Mouse (Mus musculus): ENCODE results near the gene Eea1. TPM values are rescaled to one million over a fixed set of nuclear protein-coding genes. Genes with fewer than 3 reads are reported as not detected.

The Eea1 gene
- polyA plus RNA-seq, 1 experiment from 2014 or later, result 17.6 TPM

GRCm38 (mm10) chr10:95945086-95945485, 4.6 kb downstream of the Eea1 start:
- 76% methylated on average over 1 of the region's 1 CpGs for WGBS
- Histone ChIP-seq H3K9me3 (ENCODE audit: control insufficient read depth, low read length) (no peaks in the 10 kb centered on the region), H3K27me3 (replicated peaks; ENCODE audit: control insufficient read depth, insufficient read depth, low read length) (no peaks in the 10 kb centered on the region), H3K27ac (ENCODE audit: low read length) (no peak overlapping the region), H3K4me1 (ENCODE audit: control insufficient read depth, insufficient read depth, low read length) (peaks cover 13% of the 10 kb centered on the region), H3K9ac (ENCODE audit: low read depth, low read length) (no peak overlapping the region), H3K36me3 (ENCODE audit: control insufficient read depth, insufficient read depth, low read length) (no peaks in the 10 kb centered on the region), H3K4me2 (ENCODE audit: low read depth, low read length) (no peak overlapping the region), H3K4me3 (ENCODE audit: low read length) (no peak overlapping the region)
- ATAC-seq, result no peak

- no peaks in the 10 kb centered on the region for H3K36me3 ChIP-seq (ENCODE audit: control insufficient read depth, insufficient read depth, low read length)
- no peak overlapping the region for H3K4me3 ChIP-seq (ENCODE audit: low read length)
- no peak overlapping the region for H3K27ac ChIP-seq (ENCODE audit: low read length)
- no peaks in the 10 kb centered on the region for H3K27me3 ChIP-seq (replicated peaks; ENCODE audit: control insufficient read depth, insufficient read depth, low read length)
- ATAC-seq, result 0 out of 2 replicates have a peak, but pooled peaks have one; percentile 7
- H3K4me1 ChIP-seq (ENCODE audit: control insufficient read depth, insufficient read depth, low read length), result peaks cover 9% of the 10 kb centered on the region; the same call in 1 of the 2 replicates
- H3K4me2 ChIP-seq (ENCODE audit: low read depth, low read length), result no peak overlapping the region
- 91% methylated on average over 3 of the region's 3 CpGs for WGBS
- H3K9ac ChIP-seq (ENCODE audit: low read depth, low read length), result no peak overlapping the region
- H3K9me3 ChIP-seq (ENCODE audit: control insufficient read depth, low read length), result no peaks in the 10 kb centered on the region
Measured at GRCm38 (mm10) chr10:95949410-95949809, 9.0 kb downstream of the Eea1 start.

- Histone ChIP-seq H3K27me3 (replicated peaks; ENCODE audit: control insufficient read depth, insufficient read depth, low read length) (no peaks in the 10 kb centered on the region), H3K36me3 (ENCODE audit: control insufficient read depth, insufficient read depth, low read length) (no peaks in the 10 kb centered on the region), H3K9ac (ENCODE audit: low read depth, low read length) (no peak overlapping the region), H3K9me3 (ENCODE audit: control insufficient read depth, low read length) (no peaks in the 10 kb centered on the region), H3K4me1 (ENCODE audit: control insufficient read depth, insufficient read depth, low read length) (peaks cover 9% of the 10 kb centered on the region; the same call in 1 of the 2 replicates), H3K4me2 (ENCODE audit: low read depth, low read length) (0 out of 2 replicates have a peak overlapping the region, but pooled peaks have one; percentile 4), H3K4me3 (ENCODE audit: low read length) (no peak overlapping the region), H3K27ac (ENCODE audit: low read length) (peak overlapping the region; percentile 10; the same call in 1 of the 2 replicates)
- ATAC-seq, result peak; percentile 58
- WGBS, result 66% methylated on average over 5 of the region's 5 CpGs
Measured at GRCm38 (mm10) chr10:95950194-95950593, 9.7 kb downstream of the Eea1 start.

- peak; percentile 52 for ATAC-seq
- H3K36me3 ChIP-seq (ENCODE audit: control insufficient read depth, insufficient read depth, low read length), result no peaks in the 10 kb centered on the region
- H3K9me3 ChIP-seq (ENCODE audit: control insufficient read depth, low read length), result no peaks in the 10 kb centered on the region
Measured at GRCm38 (mm10) chr10:95950797-95951196, 10.3 kb downstream of the Eea1 start.

GRCm38 (mm10) chr10:95951346-95951745, 10.9 kb downstream of the Eea1 start:
- Histone ChIP-seq H3K9ac (ENCODE audit: low read depth, low read length) (no peak overlapping the region), H3K36me3 (ENCODE audit: control insufficient read depth, insufficient read depth, low read length) (no peaks in the 10 kb centered on the region), H3K9me3 (ENCODE audit: control insufficient read depth, low read length) (no peaks in the 10 kb centered on the region), H3K27ac (ENCODE audit: low read length) (no peak overlapping the region), H3K27me3 (replicated peaks; ENCODE audit: control insufficient read depth, insufficient read depth, low read length) (no peaks in the 10 kb centered on the region), H3K4me3 (ENCODE audit: low read length) (no peak overlapping the region), H3K4me1 (ENCODE audit: control insufficient read depth, insufficient read depth, low read length) (peaks cover 9% of the 10 kb centered on the region; the same call in 1 of the 2 replicates), H3K4me2 (ENCODE audit: low read depth, low read length) (no peak overlapping the region)
- WGBS, result 88% methylated on average over 2 of the region's 2 CpGs
- ATAC-seq, result no peak

More at GRCm38 (mm10) chr10:95950797-95951196, 10.3 kb downstream of the Eea1 start:
- Histone ChIP-seq H3K4me3 (ENCODE audit: low read length) (no peak overlapping the region), H3K9ac (ENCODE audit: low read depth, low read length) (no peak overlapping the region), H3K27ac (ENCODE audit: low read length) (no peak overlapping the region), H3K4me1 (ENCODE audit: control insufficient read depth, insufficient read depth, low read length) (peaks cover 9% of the 10 kb centered on the region; the same call in 1 of the 2 replicates), H3K4me2 (ENCODE audit: low read depth, low read length) (no peak overlapping the region), H3K27me3 (replicated peaks; ENCODE audit: control insufficient read depth, insufficient read depth, low read length) (no peaks in the 10 kb centered on the region)
- 76% methylated on average over 4 of the region's 4 CpGs for WGBS

GRCm38 (mm10) chr10:95956629-95957028, 16.2 kb downstream of the Eea1 start:
- Histone ChIP-seq H3K4me2 (ENCODE audit: low read depth, low read length) (no peak overlapping the region), H3K4me1 (ENCODE audit: control insufficient read depth, insufficient read depth, low read length) (0 out of 2 replicates have a peak, but pooled peaks cover 5% of the 10 kb centered on the region), H3K27ac (ENCODE audit: low read length) (no peak overlapping the region), H3K9ac (ENCODE audit: low read depth, low read length) (no peak overlapping the region), H3K36me3 (ENCODE audit: control insufficient read depth, insufficient read depth, low read length) (no peaks in the 10 kb centered on the region), H3K9me3 (ENCODE audit: control insufficient read depth, low read length) (0 out of 2 replicates have a peak, but pooled peaks cover 2% of the 10 kb centered on the region), H3K4me3 (ENCODE audit: low read length) (no peak overlapping the region), H3K27me3 (replicated peaks; ENCODE audit: control insufficient read depth, insufficient read depth, low read length) (no peaks in the 10 kb centered on the region)
- WGBS, result 84% methylated on average over 2 of the region's 2 CpGs
- peak; percentile 33; the same call in 1 of the 2 replicates for ATAC-seq

GRCm38 (mm10) chr10:95957574-95957973, 17.1 kb downstream of the Eea1 start:
- 0 out of 2 replicates have a peak, but pooled peaks cover 2% of the 10 kb centered on the region for H3K9me3 ChIP-seq (ENCODE audit: control insufficient read depth, low read length)

GRCm38 (mm10) chr10:95964679-95965078, 24.2 kb downstream of the Eea1 start:
- Histone ChIP-seq H3K9me3 (ENCODE audit: control insufficient read depth, low read length) (0 out of 2 replicates have a peak, but pooled peaks cover 2% of the 10 kb centered on the region), H3K36me3 (ENCODE audit: control insufficient read depth, insufficient read depth, low read length) (no peaks in the 10 kb centered on the region), H3K9ac (ENCODE audit: low read depth, low read length) (no peak overlapping the region), H3K4me2 (ENCODE audit: low read depth, low read length) (no peak overlapping the region), H3K27me3 (replicated peaks; ENCODE audit: control insufficient read depth, insufficient read depth, low read length) (no peaks in the 10 kb centered on the region), H3K27ac (ENCODE audit: low read length) (no peak overlapping the region), H3K4me3 (ENCODE audit: low read length) (no peak overlapping the region), H3K4me1 (ENCODE audit: control insufficient read depth, insufficient read depth, low read length) (no peaks in the 10 kb centered on the region)
- 82% methylated on average over 1 of the region's 1 CpGs for WGBS
- ATAC-seq, result no peak

More at GRCm38 (mm10) chr10:95957574-95957973, 17.1 kb downstream of the Eea1 start:
- no peak overlapping the region for H3K9ac ChIP-seq (ENCODE audit: low read depth, low read length)
- no peaks in the 10 kb centered on the region for H3K27me3 ChIP-seq (replicated peaks; ENCODE audit: control insufficient read depth, insufficient read depth, low read length)
- no peak for ATAC-seq
- H3K4me1 ChIP-seq (ENCODE audit: control insufficient read depth, insufficient read depth, low read length), result 0 out of 2 replicates have a peak, but pooled peaks cover 5% of the 10 kb centered on the region
- no peaks in the 10 kb centered on the region for H3K36me3 ChIP-seq (ENCODE audit: control insufficient read depth, insufficient read depth, low read length)
- no peak overlapping the region for H3K4me3 ChIP-seq (ENCODE audit: low read length)
- 63% methylated on average over 1 of the region's 1 CpGs for WGBS
- H3K4me2 ChIP-seq (ENCODE audit: low read depth, low read length), result no peak overlapping the region
- no peak overlapping the region for H3K27ac ChIP-seq (ENCODE audit: low read length)

- Histone ChIP-seq H3K36me3 (ENCODE audit: control insufficient read depth, insufficient read depth, low read length) (peaks cover 2% of the 10 kb centered on the region; the same call in 1 of the 2 replicates), H3K27ac (ENCODE audit: low read length) (no peak overlapping the region), H3K27me3 (replicated peaks; ENCODE audit: control insufficient read depth, insufficient read depth, low read length) (no peaks in the 10 kb centered on the region), H3K9ac (ENCODE audit: low read depth, low read length) (no peak overlapping the region), H3K9me3 (ENCODE audit: control insufficient read depth, low read length) (no peaks in the 10 kb centered on the region), H3K4me1 (ENCODE audit: control insufficient read depth, insufficient read depth, low read length) (no peaks in the 10 kb centered on the region), H3K4me3 (ENCODE audit: low read length) (no peak overlapping the region), H3K4me2 (ENCODE audit: low read depth, low read length) (no peak overlapping the region)
- ATAC-seq, result no peak
- WGBS, result 94% methylated on average over 1 of the region's 1 CpGs
Measured at GRCm38 (mm10) chr10:95969694-95970093, 29.2 kb downstream of the Eea1 start.

Measured in intestine, embryonic 16.5 days (tissue).